Mouse (Mus musculus): ENCODE results near the gene Cttnbp2. TPM values are rescaled to one million over a fixed set of nuclear protein-coding genes. Genes with fewer than 3 reads are reported as not detected.

The Cttnbp2 gene
- polyA plus RNA-seq, 1 experiment from 2014 or later, result 50.9 TPM

- no peak overlapping the region for H3K9ac ChIP-seq
- ATAC-seq (ENCODE audit: low FRiP score), result no peak
- H3K9me3 ChIP-seq, result no peaks in the 10 kb centered on the region
- H3K27me3 ChIP-seq, result no peaks in the 10 kb centered on the region
- WGBS, result 92% methylated on average over 2 of the region's 2 CpGs
- no peak overlapping the region for H3K4me3 ChIP-seq
- H3K4me2 ChIP-seq, result no peak overlapping the region
- H3K36me3 ChIP-seq, result peaks cover 15% of the 10 kb centered on the region
- H3K27ac ChIP-seq, result no peak overlapping the region
- no peaks in the 10 kb centered on the region for H3K4me1 ChIP-seq (replicated peaks)
Observed at GRCm38 (mm10) chr6:18431891-18432290, 82.8 kb downstream of the Cttnbp2 start.

DNA sequence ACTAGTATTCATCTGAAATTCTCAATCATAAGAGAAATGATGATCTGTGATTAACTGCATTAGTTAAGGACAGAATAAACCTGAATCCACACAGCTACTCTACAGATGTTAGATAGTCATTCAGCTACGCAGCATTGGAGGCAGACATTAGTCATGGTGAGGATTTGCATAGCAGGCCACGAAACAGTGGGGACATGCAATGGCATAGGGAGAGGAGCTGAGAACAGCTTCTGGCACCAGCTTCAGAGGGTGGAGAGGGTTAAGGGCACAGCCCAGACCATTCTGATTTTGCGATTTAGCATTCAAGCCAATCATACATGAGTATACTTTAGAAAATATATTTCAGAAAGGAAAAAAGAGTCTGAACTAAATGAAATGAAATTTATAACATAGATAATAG, 84.6 kb downstream of the Cttnbp2 start:
- ATAC-seq (ENCODE audit: low FRiP score), result no peak
- H3K27ac ChIP-seq, result no peak overlapping the region
- no peaks in the 10 kb centered on the region for H3K27me3 ChIP-seq
- WGBS, result 57% methylated on average over 3 of the region's 3 CpGs
- H3K9ac ChIP-seq, result no peak overlapping the region
- no peaks in the 10 kb centered on the region for H3K9me3 ChIP-seq
- peaks cover 14% of the 10 kb centered on the region for H3K36me3 ChIP-seq
- no peak overlapping the region for H3K4me3 ChIP-seq
- H3K4me1 ChIP-seq (replicated peaks), result no peaks in the 10 kb centered on the region
- no peak overlapping the region for H3K4me2 ChIP-seq

DNA sequence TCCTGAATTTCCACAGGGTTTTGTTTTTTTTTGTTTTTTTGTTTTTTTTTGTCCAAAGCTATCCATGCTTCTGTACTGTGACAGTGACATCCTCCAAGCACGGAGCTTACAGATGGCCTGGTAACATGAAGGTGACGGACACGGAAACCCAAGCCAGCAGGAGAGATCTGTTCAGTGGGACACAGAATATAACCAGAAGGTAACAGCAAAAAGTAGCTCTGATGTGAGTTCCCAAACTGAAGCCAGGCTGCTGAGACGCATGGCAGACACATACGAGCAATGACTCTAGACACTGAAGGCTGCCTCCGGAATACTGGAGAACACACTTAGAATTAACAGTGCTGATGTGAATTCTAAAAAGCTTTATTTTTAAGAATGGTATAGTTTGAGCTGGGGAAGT, 89.8 kb downstream of the Cttnbp2 start:
- Histone ChIP-seq H3K27ac (no peak overlapping the region), H3K9ac (no peak overlapping the region), H3K36me3 (peaks cover 5% of the 10 kb centered on the region), H3K27me3 (no peaks in the 10 kb centered on the region), H3K9me3 (no peaks in the 10 kb centered on the region), H3K4me2 (no peak overlapping the region), H3K4me1 (replicated peaks) (no peaks in the 10 kb centered on the region), H3K4me3 (no peak overlapping the region)
- no peak for ATAC-seq (ENCODE audit: low FRiP score)
- 89% methylated on average over 6 of the region's 6 CpGs for WGBS

- no peak overlapping the region for H3K4me2 ChIP-seq
- no peaks in the 10 kb centered on the region for H3K4me1 ChIP-seq (replicated peaks)
- H3K9me3 ChIP-seq, result no peaks in the 10 kb centered on the region
- peaks cover 7% of the 10 kb centered on the region for H3K36me3 ChIP-seq
- WGBS, result 71% methylated on average over 3 of the region's 3 CpGs
- no peak overlapping the region for H3K27ac ChIP-seq
- no peak overlapping the region for H3K9ac ChIP-seq
- ATAC-seq (ENCODE audit: low FRiP score), result no peak
- no peaks in the 10 kb centered on the region for H3K27me3 ChIP-seq
- H3K4me3 ChIP-seq, result no peak overlapping the region
Observed at GRCm38 (mm10) chr6:18424367-18424766, 90.3 kb downstream of the Cttnbp2 start.

GRCm38 (mm10) chr6:18423112-18423511, 91.5 kb downstream of the Cttnbp2 start:
- 77% methylated on average over 6 of the region's 6 CpGs for WGBS
- H3K9me3 ChIP-seq, result no peaks in the 10 kb centered on the region
- H3K4me1 ChIP-seq (replicated peaks), result no peaks in the 10 kb centered on the region

GRCm38 (mm10) chr6:18421561-18421960, 93.1 kb downstream of the Cttnbp2 start:
- WGBS, result 48% methylated on average over 2 of the region's 2 CpGs

More at GRCm38 (mm10) chr6:18423112-18423511, 91.5 kb downstream of the Cttnbp2 start:
- no peak overlapping the region for H3K27ac ChIP-seq
- H3K36me3 ChIP-seq, result peaks cover 16% of the 10 kb centered on the region
- no peak for ATAC-seq (ENCODE audit: low FRiP score)
- no peak overlapping the region for H3K4me2 ChIP-seq
- no peak overlapping the region for H3K4me3 ChIP-seq
- H3K27me3 ChIP-seq, result no peaks in the 10 kb centered on the region
- H3K9ac ChIP-seq, result no peak overlapping the region

DNA sequence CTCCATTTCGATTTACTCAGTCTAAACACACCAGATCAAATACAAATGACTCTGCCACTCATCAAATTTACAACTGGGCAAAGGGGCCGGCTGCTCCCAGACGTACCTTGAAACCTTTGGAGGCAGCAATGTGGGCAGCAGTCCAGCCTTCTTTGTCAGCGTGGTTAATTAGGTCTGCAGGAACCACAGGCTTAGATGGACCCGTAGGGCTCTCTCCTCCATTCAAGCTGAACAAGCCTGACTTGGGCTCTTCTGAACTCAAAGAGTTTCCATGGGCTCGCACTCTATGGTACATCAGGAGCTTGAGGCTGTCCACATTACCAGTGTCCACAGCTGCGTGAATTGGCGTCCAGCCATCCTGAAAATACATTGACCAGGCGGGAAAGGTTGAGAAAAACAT, 94.0 kb downstream of the Cttnbp2 start:
- H3K4me3 ChIP-seq, result no peak overlapping the region
- peaks cover 16% of the 10 kb centered on the region for H3K36me3 ChIP-seq
- no peak overlapping the region for H3K4me2 ChIP-seq
- 69% methylated on average over 9 of the region's 9 CpGs for WGBS
- H3K27me3 ChIP-seq, result no peaks in the 10 kb centered on the region
- no peak overlapping the region for H3K9ac ChIP-seq
- H3K9me3 ChIP-seq, result no peaks in the 10 kb centered on the region
- no peak overlapping the region for H3K27ac ChIP-seq
- no peaks in the 10 kb centered on the region for H3K4me1 ChIP-seq (replicated peaks)
- no peak for ATAC-seq (ENCODE audit: low FRiP score)

More at GRCm38 (mm10) chr6:18421561-18421960, 93.1 kb downstream of the Cttnbp2 start:
- no peaks in the 10 kb centered on the region for H3K4me1 ChIP-seq (replicated peaks)
- H3K4me3 ChIP-seq, result no peak overlapping the region
- no peak overlapping the region for H3K4me2 ChIP-seq
- no peak overlapping the region for H3K9ac ChIP-seq
- H3K27me3 ChIP-seq, result no peaks in the 10 kb centered on the region
- ATAC-seq (ENCODE audit: low FRiP score), result no peak
- no peaks in the 10 kb centered on the region for H3K9me3 ChIP-seq
- peaks cover 16% of the 10 kb centered on the region for H3K36me3 ChIP-seq
- no peak overlapping the region for H3K27ac ChIP-seq

- Histone ChIP-seq H3K4me1 (replicated peaks) (no peaks in the 10 kb centered on the region; the same call in 1 of the 2 replicates), H3K9me3 (no peaks in the 10 kb centered on the region), H3K9ac (no peak overlapping the region), H3K4me3 (no peak overlapping the region), H3K27ac (no peak overlapping the region), H3K36me3 (peaks cover 26% of the 10 kb centered on the region), H3K27me3 (no peaks in the 10 kb centered on the region), H3K4me2 (no peak overlapping the region)
- 84% methylated on average over 6 of the region's 6 CpGs for WGBS
- no peak for ATAC-seq (ENCODE audit: low FRiP score)
Observed at GRCm38 (mm10) chr6:18417866-18418454, 96.7 kb downstream of the Cttnbp2 start.

DNA sequence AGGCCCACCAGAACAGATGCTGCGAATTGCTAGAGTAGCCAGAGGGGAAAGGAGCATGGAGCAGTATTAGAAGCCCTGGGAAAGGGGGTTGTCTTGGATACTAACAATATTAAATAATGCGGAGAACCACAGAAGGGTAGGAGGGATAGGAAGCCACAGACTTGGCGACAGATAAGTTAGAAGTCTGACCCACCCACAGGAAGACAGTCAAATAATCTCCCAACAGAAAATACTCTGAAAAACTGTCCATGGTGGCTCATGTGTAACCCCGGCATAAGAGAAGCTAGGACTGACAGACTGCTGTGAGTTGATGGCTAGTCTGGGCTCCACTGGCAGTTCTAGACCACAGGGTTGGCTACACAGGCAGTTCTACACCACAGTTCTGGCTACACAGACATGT, 98.7 kb downstream of the Cttnbp2 start:
- H3K4me2 ChIP-seq, result no peak overlapping the region
- H3K36me3 ChIP-seq, result peaks cover 37% of the 10 kb centered on the region
- WGBS, result 88% methylated on average over 4 of the region's 4 CpGs

DNA sequence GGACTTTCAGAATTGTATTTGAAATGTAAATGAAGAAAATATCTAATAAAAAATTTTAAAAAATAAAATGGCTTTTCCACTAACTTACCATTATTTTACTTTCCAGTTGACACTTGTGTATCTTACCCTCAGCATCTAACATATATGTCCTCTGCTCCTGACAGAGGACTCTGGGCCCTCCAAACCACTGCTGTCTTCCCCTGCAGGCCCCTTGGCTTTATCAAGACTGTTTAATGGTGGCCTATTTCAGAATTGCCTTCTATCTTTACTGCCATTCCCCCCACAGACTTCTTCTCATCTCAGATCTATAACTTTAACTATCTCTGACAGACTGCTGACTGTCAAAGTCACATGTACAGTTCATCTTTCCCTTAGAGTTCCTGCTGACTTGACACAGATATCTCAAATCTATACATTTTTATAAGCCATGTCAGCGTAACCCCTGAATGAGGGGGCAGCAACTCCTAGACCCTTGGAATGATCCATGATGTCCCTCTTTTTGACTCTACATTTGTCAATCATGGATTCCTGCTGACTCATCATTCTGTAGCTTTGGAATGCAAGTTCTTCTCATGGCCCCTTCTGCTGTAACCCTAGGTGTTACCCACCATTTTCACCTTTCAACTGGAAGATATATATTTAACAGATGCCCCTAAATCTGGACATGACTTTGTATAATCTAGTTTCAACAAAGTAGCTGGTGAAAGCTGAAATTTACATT, 103.0 kb downstream of the Cttnbp2 start:
- Histone ChIP-seq H3K4me3 (no peak overlapping the region), H3K27me3 (no peaks in the 10 kb centered on the region), H3K4me2 (no peak overlapping the region), H3K9me3 (no peaks in the 10 kb centered on the region), H3K36me3 (peaks cover 38% of the 10 kb centered on the region), H3K9ac (no peak overlapping the region), H3K4me1 (replicated peaks) (no peaks in the 10 kb centered on the region; the same call in 1 of the 2 replicates), H3K27ac (no peak overlapping the region)
- WGBS, result 100% methylated on average over 1 of the region's 1 CpGs
- no peak for ATAC-seq (ENCODE audit: low FRiP score)

More for the DNA sequence above, 98.7 kb downstream of the Cttnbp2 start:
- no peak for ATAC-seq (ENCODE audit: low FRiP score)
- H3K9ac ChIP-seq, result no peak overlapping the region
- no peak overlapping the region for H3K27ac ChIP-seq
- H3K4me1 ChIP-seq (replicated peaks), result no peaks in the 10 kb centered on the region; the same call in 1 of the 2 replicates
- no peaks in the 10 kb centered on the region for H3K27me3 ChIP-seq
- H3K4me3 ChIP-seq, result no peak overlapping the region
- no peaks in the 10 kb centered on the region for H3K9me3 ChIP-seq

DNA sequence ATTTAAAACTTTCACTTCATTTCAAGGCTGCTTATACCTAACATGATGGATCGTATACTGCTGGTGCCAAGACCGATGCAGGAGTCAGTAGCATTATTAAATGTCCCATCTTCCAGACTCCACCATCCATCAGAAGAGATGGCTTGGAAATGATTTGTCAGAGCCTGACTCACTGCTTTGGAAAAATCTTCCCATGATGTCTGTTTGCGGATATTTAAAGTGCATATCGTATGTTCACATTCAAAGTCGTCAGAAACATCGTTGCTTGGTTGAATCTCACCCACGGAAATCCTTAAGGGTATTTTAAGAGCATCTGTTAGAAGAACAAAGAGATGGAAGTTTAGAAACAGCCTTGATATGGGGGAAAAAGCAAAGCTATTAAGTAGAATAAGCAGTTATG, 106.2 kb downstream of the Cttnbp2 start:
- 95% methylated on average over 7 of the region's 7 CpGs for WGBS
- ATAC-seq (ENCODE audit: low FRiP score), result no peak

GRCm38 (mm10) chr6:18401066-18401674, 113.5 kb downstream of the Cttnbp2 start:
- Histone ChIP-seq H3K27me3 (no peaks in the 10 kb centered on the region), H3K4me3 (no peak overlapping the region), H3K9ac (no peak overlapping the region), H3K9me3 (no peaks in the 10 kb centered on the region), H3K36me3 (peaks cover 58% of the 10 kb centered on the region), H3K27ac (no peak overlapping the region), H3K4me1 (replicated peaks) (no peaks in the 10 kb centered on the region), H3K4me2 (no peak overlapping the region)
- no peak for ATAC-seq (ENCODE audit: low FRiP score)
- 71% methylated on average over 1 of the region's 1 CpGs for WGBS

More for the DNA sequence above, 106.2 kb downstream of the Cttnbp2 start:
- Histone ChIP-seq H3K4me1 (replicated peaks) (no peaks in the 10 kb centered on the region), H3K27ac (no peak overlapping the region), H3K4me3 (no peak overlapping the region), H3K27me3 (no peaks in the 10 kb centered on the region), H3K4me2 (no peak overlapping the region), H3K9ac (no peak overlapping the region), H3K36me3 (peaks cover 56% of the 10 kb centered on the region), H3K9me3 (no peaks in the 10 kb centered on the region)
